Mouse (Mus musculus): ENCODE results near the gene Gramd1b.

Gene Gramd1b

GRCm38 (mm10) chr9:40316865-40317660, 214.1 kb downstream of the Gramd1b start:
- no peak for DNase-seq (ENCODE audit: low spot score in 2 of 2)

DNA sequence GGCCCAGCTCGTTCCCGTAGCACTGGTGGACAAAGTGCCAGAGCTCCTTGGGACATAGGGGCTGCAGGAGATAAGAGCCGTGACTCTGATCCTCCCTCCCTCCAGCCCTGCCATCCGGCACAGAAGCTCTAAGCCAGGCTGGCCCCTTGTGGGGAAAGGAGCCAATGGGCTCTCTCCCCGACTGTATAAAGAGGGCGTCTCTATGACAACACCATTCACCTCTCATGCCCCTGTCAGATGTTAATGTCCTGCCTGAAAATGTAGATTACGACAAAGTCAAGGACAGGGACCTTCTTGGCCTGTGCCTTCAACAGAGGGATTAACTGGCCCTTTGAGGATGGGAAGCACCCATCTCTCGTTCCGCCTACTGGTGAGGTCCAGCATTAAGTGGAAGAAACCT, 219.4 kb downstream of the Gramd1b start:
- DNase-seq (ENCODE audit: low spot score in 2 of 2), result no peak

- no peak for DNase-seq (ENCODE audit: low spot score in 2 of 2)
Measured at GRCm38 (mm10) chr9:40309876-40310275, 221.3 kb downstream of the Gramd1b start.

DNA sequence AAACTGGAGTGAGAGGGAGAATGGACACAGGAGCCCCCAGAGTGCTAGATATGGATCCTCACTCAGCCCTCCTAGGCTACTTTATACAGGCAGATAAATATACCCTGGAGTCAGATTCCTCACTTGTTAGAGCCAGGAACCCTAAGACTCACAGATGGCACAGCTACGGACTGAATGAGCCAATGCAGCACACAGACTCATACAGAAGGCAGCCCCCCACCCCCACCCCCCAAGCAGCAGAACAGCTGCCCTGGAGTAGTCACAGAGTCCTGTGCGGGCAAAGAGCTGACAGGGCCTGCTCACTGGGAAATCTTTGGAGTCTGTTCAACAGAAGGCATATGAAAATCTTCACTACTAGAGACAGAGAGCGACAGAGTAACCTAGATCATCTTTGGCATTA, 223.9 kb downstream of the Gramd1b start:
- no peak for DNase-seq (ENCODE audit: low spot score in 2 of 2)

DNA sequence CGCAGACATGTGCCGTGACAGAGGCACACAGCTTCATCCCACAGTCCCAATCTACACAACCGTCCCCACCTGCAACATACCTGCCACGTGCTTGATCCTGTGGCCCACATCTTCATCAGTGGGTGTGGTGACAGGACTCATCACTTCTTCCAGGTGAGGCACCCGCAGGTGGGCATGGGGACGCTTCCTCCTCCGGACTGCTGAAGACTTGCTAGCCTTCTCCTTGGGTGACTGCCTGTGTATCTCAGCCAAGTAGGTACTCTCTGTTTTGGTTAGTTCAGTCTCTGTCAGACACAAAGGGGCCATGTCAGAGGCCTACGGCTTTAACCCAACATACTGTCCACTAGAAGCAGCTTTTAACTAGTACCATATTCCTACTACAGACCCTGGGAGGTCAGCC, 226.9 kb downstream of the Gramd1b start:
- no peak for DNase-seq (ENCODE audit: low spot score in 2 of 2)

DNA sequence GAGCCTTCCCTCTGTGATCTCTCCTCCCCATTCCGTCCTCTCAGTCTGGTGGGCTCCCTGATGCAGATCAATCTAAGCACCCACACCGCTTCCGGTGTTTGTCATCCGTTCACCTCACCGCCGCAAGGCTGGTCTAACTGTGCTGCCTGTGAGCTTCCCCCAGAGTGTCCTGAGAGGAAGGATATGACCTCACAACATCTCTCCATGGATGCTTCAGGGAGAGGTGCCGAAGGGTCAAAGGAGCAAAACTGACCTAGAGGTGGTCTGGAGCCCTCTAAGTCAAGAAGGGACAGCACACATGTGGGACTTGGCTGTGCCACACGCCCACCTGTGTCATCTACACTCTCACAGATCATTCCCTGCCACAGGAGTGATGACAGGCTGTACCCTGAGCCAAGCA, 228.8 kb downstream of the Gramd1b start:
- no peak for DNase-seq (ENCODE audit: low spot score in 2 of 2)

DNA sequence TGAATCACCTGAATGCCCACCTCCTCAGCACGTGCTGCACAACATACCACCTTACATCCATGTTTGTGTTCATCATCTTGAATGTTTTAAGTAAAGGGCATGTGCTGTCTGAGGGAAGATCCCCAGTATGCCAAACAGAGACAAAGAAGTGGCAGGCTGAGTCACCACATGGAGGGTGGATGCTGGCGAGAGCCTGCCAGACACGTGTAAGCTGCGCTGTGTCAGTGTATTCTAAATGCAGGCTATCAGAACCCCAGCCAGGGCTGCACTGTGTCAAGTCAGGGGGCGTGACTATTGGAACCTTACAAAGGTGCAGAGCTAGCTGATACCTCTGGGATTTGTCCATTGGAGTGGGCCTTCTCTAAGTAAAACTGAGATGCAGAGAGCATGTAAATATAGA, 229.7 kb downstream of the Gramd1b start:
- DNase-seq (ENCODE audit: low spot score in 2 of 2), result no peak

GRCm38 (mm10) chr9:40300018-40300989, 230.9 kb downstream of the Gramd1b start:
- no peak for DNase-seq (ENCODE audit: low spot score in 2 of 2)

DNA sequence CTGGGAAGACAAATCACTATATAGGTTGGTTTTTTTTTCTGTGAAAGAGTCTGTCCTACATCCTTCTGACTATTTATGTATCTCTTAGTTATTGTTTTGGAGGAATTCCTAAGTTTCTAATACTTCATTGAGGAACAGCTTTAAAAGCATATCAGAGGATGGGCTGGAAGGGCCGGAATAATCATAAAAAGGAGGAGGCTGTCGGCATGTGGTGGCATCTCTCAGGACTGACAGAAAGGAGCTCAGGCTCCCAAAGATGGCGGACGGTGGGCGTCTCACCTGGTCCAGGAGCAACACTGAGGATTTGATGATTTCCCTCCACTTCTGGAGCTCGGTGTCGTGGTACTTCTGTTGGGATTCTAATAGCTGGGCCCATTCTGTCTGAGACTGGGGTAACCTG, 231.9 kb downstream of the Gramd1b start:
- DNase-seq (ENCODE audit: low spot score in 2 of 2), result no peak

GRCm38 (mm10) chr9:40297969-40298368, 233.2 kb downstream of the Gramd1b start:
- DNase-seq (ENCODE audit: low spot score in 2 of 2), result no peak

DNA sequence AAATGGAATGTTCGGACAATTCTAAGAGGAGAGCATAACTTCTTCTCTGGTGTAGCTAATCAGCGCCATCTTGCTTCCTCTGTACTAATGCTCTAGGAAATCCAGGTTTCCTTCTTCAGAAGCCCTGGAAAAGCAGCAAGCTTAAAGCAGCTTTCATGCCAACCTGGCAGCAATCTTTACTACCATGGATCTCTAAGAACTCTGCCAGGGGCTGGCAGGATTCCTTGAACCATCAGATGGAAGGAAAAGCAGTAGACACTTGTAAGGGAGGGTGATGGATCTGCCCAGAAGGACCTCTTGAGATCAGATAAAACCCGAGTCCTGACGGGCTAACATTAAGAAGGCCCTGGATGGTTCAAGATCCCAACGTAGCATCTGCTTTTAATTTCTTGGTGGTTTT, 234.9 kb downstream of the Gramd1b start:
- DNase-seq (ENCODE audit: low spot score in 2 of 2), result no peak

- DNase-seq (ENCODE audit: low spot score in 2 of 2), result no peak
Measured at GRCm38 (mm10) chr9:40294866-40295265, 236.3 kb downstream of the Gramd1b start.

GRCm38 (mm10) chr9:40294210-40294609, 237.0 kb downstream of the Gramd1b start:
- no peak for DNase-seq (ENCODE audit: low spot score in 2 of 2)

DNA sequence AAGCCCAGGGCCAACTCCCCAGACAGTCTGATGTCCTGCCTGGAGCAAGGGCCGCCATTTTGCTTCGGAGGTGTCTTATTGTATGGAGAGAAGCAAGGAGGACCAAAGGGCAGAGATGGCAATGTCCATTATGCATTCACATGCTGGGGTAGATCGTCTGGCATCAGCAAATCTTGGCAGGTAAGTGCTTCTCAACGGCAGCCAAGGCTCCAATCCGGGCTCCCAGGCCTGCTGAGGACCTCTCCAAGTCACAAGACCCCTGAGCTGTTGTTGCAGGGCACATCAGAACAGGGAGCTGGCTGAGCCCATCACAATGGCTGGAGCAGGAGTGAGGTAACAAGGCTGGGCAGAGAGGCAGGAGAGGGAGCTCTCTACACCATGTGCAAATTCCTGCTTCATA, 237.4 kb downstream of the Gramd1b start:
- DNase-seq (ENCODE audit: low spot score in 2 of 2), result no peak

GRCm38 (mm10) chr9:40293286-40293685, 237.9 kb downstream of the Gramd1b start:
- DNase-seq (ENCODE audit: low spot score in 2 of 2), result no peak

DNA sequence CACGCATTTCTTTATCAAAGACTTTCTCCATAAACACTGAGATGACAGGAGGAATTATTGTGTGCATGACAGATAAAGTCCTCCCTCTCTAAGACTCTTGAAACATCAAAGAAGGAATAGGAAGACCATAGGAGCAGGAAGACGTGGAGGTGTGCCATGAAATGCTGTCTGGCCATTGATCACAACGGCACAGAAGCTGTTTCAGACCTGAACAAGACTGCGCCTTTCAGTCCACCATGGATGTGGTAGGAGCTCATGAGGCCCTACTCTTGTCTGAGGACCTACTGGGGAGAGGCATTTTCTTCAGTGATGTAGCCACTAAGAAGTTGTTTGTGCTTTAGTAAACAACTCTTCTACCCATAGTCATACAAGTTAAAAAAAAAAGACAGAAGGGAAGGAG, 238.7 kb downstream of the Gramd1b start:
- no peak for DNase-seq (ENCODE audit: low spot score in 2 of 2)

DNA sequence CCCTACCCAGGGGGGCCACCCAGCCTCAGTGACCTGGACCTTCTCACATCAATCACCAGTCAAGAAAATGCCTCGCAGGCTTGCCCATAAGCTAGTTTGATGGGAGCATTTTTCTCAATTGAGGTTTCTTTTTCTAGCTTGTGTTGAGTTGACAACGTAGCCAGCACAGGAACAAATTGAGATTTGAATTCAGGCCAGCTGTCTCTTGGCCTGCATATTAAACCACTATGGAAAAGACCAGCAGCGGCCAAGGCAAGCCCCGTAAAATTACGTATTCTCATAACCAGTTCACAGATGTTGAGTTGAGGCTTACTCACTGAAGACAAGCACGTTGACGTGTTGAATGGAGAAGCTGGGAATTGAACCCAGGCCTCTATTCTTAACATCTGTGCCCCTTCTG, 248.2 kb downstream of the Gramd1b start:
- no peak for DNase-seq (ENCODE audit: low spot score in 2 of 2)

DNA sequence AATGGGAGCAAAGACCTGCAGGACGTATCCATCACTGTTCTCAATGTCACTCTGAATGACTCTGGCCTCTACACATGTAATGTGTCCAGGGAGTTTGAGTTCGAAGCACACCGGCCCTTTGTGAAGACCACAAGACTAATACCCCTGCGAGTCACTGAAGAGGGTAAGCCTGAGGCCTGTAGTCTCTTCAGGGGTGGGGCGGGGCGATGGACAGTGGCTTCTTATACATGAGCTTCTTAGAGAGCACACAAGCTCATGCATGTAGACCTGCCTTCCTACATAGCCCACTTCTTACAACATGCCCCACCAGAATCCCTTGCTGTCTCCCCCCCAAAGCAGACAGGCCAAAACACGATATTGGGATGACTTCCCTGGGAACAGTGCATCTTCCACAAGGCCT, 251.7 kb downstream of the Gramd1b start:
- no peak for DNase-seq (ENCODE audit: low spot score in 2 of 2)

DNA sequence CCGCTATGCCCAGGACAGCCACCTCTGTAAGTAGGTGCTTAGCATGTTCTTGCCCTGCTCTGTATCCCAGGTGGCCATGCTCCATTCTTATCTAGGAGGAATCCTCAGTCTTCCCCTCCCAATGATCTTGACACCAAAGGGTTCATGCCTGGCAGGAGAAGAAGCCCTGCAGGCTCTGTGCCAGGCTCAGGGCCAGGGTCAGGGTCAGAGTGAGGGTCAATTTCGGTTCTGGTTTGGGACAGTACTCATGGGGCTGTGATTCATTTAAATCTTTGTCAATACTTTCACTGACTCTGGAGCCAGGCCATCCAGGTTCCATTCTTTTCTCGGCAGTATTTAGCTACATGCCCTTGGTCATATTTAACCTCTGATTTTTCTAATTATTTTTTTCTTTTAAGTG, 253.5 kb downstream of the Gramd1b start:
- DNase-seq (ENCODE audit: low spot score in 2 of 2), result no peak

- no peak for DNase-seq (ENCODE audit: low spot score in 2 of 2)
Measured at GRCm38 (mm10) chr9:40275904-40276303, 255.3 kb downstream of the Gramd1b start.

DNA sequence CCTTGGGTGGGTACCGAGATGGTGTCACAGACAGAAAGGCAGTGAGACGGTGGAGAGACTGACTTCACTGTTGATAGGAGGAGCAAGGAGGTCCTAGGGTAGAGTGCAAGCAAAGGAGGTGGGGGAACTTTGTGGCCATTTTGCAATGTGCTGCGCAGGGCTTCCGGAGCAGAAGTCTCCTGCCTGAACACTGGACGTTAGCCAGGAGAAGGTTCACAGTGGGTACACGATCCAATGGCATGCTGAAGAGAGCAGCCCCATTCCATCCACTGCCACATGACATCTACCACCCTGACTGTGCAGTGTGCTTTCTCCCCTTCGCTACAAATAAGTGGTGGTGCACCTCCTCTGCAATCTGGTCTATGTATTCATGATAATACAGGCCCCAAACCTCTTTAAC, 258.4 kb downstream of the Gramd1b start:
- DNase-seq (ENCODE audit: low spot score in 2 of 2), result no peak

DNA sequence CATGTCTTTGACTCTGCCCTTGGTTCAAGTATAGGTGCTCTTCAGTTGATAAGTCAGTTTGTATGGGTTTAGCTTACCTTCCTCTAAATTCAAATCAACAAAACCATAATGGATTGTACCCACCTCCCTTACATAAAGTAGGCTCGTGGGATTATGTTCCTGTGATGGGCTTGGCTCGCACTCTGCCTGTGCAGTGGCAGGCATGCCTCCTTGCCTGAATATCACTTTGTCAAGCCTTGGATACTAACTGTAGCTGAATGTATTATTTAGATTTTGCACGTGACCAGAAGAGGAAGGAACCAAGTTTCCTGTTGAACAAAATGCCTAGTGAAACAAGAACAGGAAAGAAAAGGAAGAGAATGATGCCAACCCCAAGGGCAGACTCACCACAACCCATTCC, 260.1 kb downstream of the Gramd1b start:
- no peak for DNase-seq (ENCODE audit: low spot score in 2 of 2)

DNA sequence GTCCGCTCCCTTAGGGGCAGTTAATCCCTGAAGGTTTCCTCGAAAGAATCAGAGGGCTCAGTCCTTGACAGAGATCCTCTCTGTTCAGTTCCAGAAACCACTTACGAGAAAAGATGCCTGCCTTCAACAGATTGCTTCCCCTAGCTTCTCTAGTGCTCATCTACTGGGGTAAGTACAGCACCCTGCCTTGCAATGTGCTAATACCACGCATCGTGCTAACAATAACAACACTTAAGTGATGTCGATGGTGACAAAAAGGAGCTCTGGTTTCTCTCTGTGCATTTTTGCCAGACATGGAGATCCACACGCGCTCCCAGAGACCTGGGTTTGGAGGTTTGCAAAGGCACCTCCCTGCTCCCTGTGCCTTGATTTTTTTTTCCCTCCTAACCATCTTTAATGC, 261.3 kb downstream of the Gramd1b start:
- DNase-seq (ENCODE audit: low spot score in 2 of 2), result no peak
